Mouse (Mus musculus) E14TG2a.4 (cell line): ENCODE measurements around the gene Tnip1.

Experiments used
- CTCF ChIP-seq: conservative IDR thresholded peaks from 2 replicates; pipeline ENCODE4 v1.5.1; 2014; ENCODE audit warnings: low read length
- NANOG ChIP-seq: IDR thresholded peaks from 2 replicates; pipeline ENCODE4 v1.6.1; 2014; ENCODE audit warnings: borderline replicate concordance, low read length, mixed read lengths
- POU5F1 ChIP-seq: IDR thresholded peaks from 2 replicates; pipeline ENCODE4 v1.6.1; 2014; ENCODE audit warnings: low read length, borderline replicate concordance

- TF ChIP-seq CTCF (no peak), NANOG (no peak), POU5F1 (no peak)
Measured at GRCm38 (mm10) chr11:54972049-54972723, 9.5 kb upstream of the Tnip1 start.
